Mouse (Mus musculus) liver, adult (tissue): ENCODE measurements around the gene Kitl.

ENCODE experiments used
- GATA4 ChIP-seq: IDR thresholded peaks from 2 replicates; pipeline ENCODE4 v1.6.1; 2014; ENCODE audit warnings: mild to moderate bottlenecking, low read length; ENCODE audit not compliant: insufficient replicate concordance

The Kitl gene

DNA sequence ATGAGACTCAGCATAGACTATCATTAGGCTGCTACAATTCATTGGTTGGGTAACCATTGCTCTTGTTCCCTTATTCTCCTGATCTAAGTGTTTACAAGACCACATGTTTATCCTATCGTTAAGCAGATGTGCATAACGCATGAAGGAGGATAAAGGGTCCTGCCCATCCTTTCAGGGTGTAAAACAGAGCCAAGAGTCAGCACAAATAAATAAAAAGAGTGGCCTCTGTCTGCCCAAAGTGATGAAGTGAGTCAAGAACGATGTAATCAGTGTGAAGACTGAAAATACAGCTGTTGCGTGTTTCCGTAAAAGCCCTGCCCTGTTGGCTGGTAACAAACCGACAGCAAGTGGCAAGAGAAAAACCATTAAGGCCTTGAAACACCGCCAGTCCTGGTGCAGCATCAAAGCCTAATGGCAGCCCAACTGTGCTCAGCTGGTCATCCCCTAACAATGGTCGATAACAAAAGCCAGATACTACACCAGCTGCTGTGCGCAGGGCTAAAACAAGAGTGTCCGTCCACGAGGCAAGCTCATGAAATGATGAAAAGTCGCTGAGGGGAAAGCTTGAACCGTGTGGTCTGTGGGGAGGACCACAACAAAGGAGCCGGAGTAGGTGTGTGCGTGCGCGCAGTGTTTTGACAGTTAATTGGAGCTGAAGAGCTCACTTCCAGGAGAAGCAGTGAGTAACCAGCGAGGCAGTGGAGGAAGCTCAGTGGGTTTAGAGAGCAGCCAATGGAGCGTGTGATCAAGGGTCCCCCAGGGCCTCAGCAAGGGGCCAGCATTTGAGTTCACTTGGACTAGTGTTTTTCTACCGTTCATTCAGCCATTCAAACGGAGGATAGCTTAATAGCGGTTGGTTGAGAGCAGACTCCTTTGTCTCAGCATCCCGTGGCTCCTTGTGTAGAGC is 112.7 kb downstream of the Kitl start:
- TF ChIP-seq GATA4: no peak

DNA sequence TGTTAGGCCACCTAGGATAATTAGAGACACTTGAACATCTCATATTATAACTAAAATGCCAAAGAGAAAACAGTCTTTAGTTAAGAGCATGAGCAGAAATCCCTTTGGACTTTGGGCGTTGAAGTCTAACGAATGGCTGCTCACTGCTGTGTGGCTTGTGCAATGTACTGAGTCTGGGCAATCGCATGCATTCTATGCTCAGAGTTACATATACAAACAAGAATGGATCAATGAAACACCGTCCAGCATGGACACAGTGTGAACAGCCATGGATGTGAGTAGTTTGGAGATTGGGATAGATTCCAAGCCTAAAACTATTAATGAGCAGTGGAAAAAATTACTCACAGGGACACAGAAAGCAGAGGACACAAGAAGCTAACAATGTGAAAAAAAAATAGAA is 116.2 kb downstream of the Kitl start:
- TF ChIP-seq GATA4: no peak

DNA sequence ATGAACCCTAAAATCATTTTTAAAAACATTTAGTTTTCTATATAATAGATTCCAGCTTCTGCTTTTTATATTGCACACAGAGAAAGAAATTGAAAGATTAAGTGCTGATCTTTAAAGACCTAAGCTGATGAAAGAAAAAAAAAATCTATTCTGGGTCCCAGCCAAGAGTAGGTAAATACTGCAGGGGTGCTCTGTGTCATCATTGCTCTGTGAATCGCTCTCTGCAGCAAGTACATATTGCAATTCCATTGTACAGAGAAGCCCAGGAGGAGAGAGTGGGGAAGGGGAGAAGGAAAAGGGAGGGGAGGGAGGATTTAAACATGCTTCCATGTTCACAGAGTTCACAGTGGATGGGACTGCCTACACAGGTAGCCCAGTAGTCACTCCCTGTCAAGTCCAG is 116.9 kb downstream of the Kitl start:
- TF ChIP-seq GATA4: no peak

DNA sequence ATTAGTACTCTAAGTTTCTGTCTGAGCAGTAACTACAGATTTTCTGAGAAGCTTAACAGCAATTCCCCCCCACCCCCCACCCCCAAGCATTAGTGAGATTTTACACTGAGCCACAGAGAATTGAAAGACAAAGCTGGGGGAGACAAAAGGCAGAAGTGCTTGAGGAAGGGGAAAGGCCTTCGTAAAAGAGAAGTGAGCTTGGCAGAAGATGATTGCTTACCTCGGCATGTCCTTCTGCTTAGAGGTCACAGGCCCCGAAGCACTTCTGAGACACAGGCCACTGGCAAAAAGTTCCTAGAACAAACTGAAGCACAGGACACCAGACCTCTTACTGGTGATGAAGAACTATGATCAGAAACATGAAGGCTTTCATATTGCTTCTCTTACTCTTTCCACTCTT is 123.1 kb downstream of the Kitl start:
- no peak for TF ChIP-seq GATA4

DNA sequence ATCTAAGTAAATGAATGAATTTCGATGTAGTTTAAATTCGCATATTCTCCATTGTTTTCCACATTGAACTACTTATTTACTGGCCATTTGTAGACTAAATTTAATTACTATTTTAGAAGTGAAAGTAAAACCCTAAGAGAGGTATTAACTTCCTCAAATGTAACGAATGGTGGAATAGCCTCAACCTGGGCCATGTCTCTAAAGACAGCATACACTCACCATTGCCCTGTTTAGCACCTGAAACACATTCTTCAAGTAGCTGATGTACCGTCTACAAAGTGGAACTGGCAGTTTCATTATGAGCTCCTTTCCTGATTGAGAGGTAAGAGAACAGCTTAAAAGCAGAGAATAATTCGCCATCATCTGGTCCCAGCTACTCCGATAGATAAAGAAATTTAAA is 132.7 kb downstream of the Kitl start:
- no peak for TF ChIP-seq GATA4
